Mouse (Mus musculus): ENCODE measurements around the gene Fam71b. TPM values are rescaled to one million over a fixed set of nuclear protein-coding genes. Genes with fewer than 3 reads are reported as not detected.

The Fam71b gene
- not detected in 2 replicates for polyA plus RNA-seq (2015; fragmentation: Nextera tagmentation; extraction: Ambion mirVana)

GRCm38 (mm10) chr11:46396167-46396859, at the start of gene Fam71b:
Fam71b (plus strand) TSS chr11:46396559.
- no peaks in the 10 kb centered on the region for H3K4me1 ChIP-seq
- no peaks in the 10 kb centered on the region for H3K9me3 ChIP-seq (replicated peaks)
- no peak within 1 kb of the TSS for H3K4me2 ChIP-seq
- no peaks in the 10 kb centered on the region for H3K27me3 ChIP-seq (replicated peaks)
- H3K9ac ChIP-seq (replicated peaks), result no peak within 1 kb of the TSS
- 82% methylated on average over 13 of the region's 13 CpGs for WGBS
- ATAC-seq (ENCODE audit: low FRiP score), result no peak
- no peak within 1 kb of the TSS for H3K27ac ChIP-seq (replicated peaks)
- H3K4me3 ChIP-seq (replicated peaks), result no peak within 1 kb of the TSS
- H3K36me3 ChIP-seq, result no peaks in the 10 kb centered on the region

GRCm38 (mm10) chr11:46347756-46348155, 48.6 kb upstream of the Fam71b start:
- 86% methylated on average over 5 of the region's 5 CpGs for WGBS
- H3K4me3 ChIP-seq (replicated peaks), result no peak overlapping the region
- H3K9me3 ChIP-seq (replicated peaks), result no peaks in the 10 kb centered on the region
- H3K4me1 ChIP-seq, result no peaks in the 10 kb centered on the region
- H3K27me3 ChIP-seq (replicated peaks), result no peaks in the 10 kb centered on the region
- H3K9ac ChIP-seq (replicated peaks), result no peak overlapping the region
- ATAC-seq (ENCODE audit: low FRiP score), result no peak
- H3K27ac ChIP-seq (replicated peaks), result no peak overlapping the region
- H3K36me3 ChIP-seq, result no peaks in the 10 kb centered on the region
- no peak overlapping the region for H3K4me2 ChIP-seq

- Histone ChIP-seq H3K9ac (replicated peaks) (no peak overlapping the region), H3K36me3 (no peaks in the 10 kb centered on the region), H3K4me1 (no peaks in the 10 kb centered on the region), H3K4me2 (no peak overlapping the region), H3K4me3 (replicated peaks) (no peak overlapping the region), H3K27me3 (replicated peaks) (no peaks in the 10 kb centered on the region), H3K9me3 (replicated peaks) (no peaks in the 10 kb centered on the region), H3K27ac (replicated peaks) (no peak overlapping the region)
- 80% methylated on average over 3 of the region's 3 CpGs for WGBS
- ATAC-seq (ENCODE audit: low FRiP score), result no peak
Measured at GRCm38 (mm10) chr11:46348416-46348815, 47.9 kb upstream of the Fam71b start.

- ATAC-seq (ENCODE audit: low FRiP score), result no peak
- Histone ChIP-seq H3K27ac (replicated peaks) (no peak overlapping the region), H3K4me3 (replicated peaks) (no peak overlapping the region), H3K27me3 (replicated peaks) (no peaks in the 10 kb centered on the region), H3K9ac (replicated peaks) (no peak overlapping the region), H3K4me2 (no peak overlapping the region), H3K9me3 (replicated peaks) (no peaks in the 10 kb centered on the region), H3K4me1 (no peaks in the 10 kb centered on the region), H3K36me3 (no peaks in the 10 kb centered on the region)
- 51% methylated on average over 2 of the region's 2 CpGs for WGBS
Measured at GRCm38 (mm10) chr11:46349681-46350410, 46.5 kb upstream of the Fam71b start.

GRCm38 (mm10) chr11:46358369-46358768, 38.0 kb upstream of the Fam71b start:
- ATAC-seq (ENCODE audit: low FRiP score), result no peak
- H3K9ac ChIP-seq (replicated peaks), result no peak overlapping the region
- H3K4me3 ChIP-seq (replicated peaks), result no peak overlapping the region
- no peak overlapping the region for H3K27ac ChIP-seq (replicated peaks)
- no peaks in the 10 kb centered on the region for H3K4me1 ChIP-seq
- H3K27me3 ChIP-seq (replicated peaks), result no peaks in the 10 kb centered on the region
- H3K4me2 ChIP-seq, result no peak overlapping the region
- WGBS, result 74% methylated on average over 1 of the region's 1 CpGs
- no peaks in the 10 kb centered on the region for H3K9me3 ChIP-seq (replicated peaks)
- H3K36me3 ChIP-seq, result no peaks in the 10 kb centered on the region

- WGBS, result 90% methylated on average over 2 of the region's 2 CpGs
Measured at GRCm38 (mm10) chr11:46360991-46361665, 35.2 kb upstream of the Fam71b start.

GRCm38 (mm10) chr11:46362061-46363022, 34.0 kb upstream of the Fam71b start:
- H3K9ac ChIP-seq (replicated peaks), result no peak overlapping the region
- H3K36me3 ChIP-seq, result no peaks in the 10 kb centered on the region
- H3K27me3 ChIP-seq (replicated peaks), result no peaks in the 10 kb centered on the region
- H3K4me3 ChIP-seq (replicated peaks), result no peak overlapping the region
- 82% methylated on average over 18 of the region's 18 CpGs for WGBS
- no peak overlapping the region for H3K27ac ChIP-seq (replicated peaks)
- H3K9me3 ChIP-seq (replicated peaks), result no peaks in the 10 kb centered on the region
- no peak overlapping the region for H3K4me2 ChIP-seq
- H3K4me1 ChIP-seq, result no peaks in the 10 kb centered on the region
- no peak for ATAC-seq (ENCODE audit: low FRiP score)

More at GRCm38 (mm10) chr11:46360991-46361665, 35.2 kb upstream of the Fam71b start:
- H3K27me3 ChIP-seq (replicated peaks), result no peaks in the 10 kb centered on the region
- H3K4me2 ChIP-seq, result no peak overlapping the region
- no peaks in the 10 kb centered on the region for H3K36me3 ChIP-seq
- no peak overlapping the region for H3K9ac ChIP-seq (replicated peaks)
- no peaks in the 10 kb centered on the region for H3K9me3 ChIP-seq (replicated peaks)
- ATAC-seq (ENCODE audit: low FRiP score), result no peak
- H3K27ac ChIP-seq (replicated peaks), result no peak overlapping the region
- no peak overlapping the region for H3K4me3 ChIP-seq (replicated peaks)
- H3K4me1 ChIP-seq, result no peaks in the 10 kb centered on the region

- no peaks in the 10 kb centered on the region for H3K9me3 ChIP-seq (replicated peaks)
- H3K4me3 ChIP-seq (replicated peaks), result no peak overlapping the region
- WGBS, result 95% methylated on average over 9 of the region's 9 CpGs
- H3K4me2 ChIP-seq, result no peak overlapping the region
- H3K36me3 ChIP-seq, result no peaks in the 10 kb centered on the region
- no peak overlapping the region for H3K9ac ChIP-seq (replicated peaks)
- H3K27ac ChIP-seq (replicated peaks), result no peak overlapping the region
- no peaks in the 10 kb centered on the region for H3K27me3 ChIP-seq (replicated peaks)
- ATAC-seq (ENCODE audit: low FRiP score), result no peak
- no peaks in the 10 kb centered on the region for H3K4me1 ChIP-seq
Measured at GRCm38 (mm10) chr11:46363864-46364263, 32.5 kb upstream of the Fam71b start.

GRCm38 (mm10) chr11:46365744-46366143, 30.6 kb upstream of the Fam71b start:
- no peak for ATAC-seq (ENCODE audit: low FRiP score)
- no peak overlapping the region for H3K9ac ChIP-seq (replicated peaks)
- 80% methylated on average over 5 of the region's 5 CpGs for WGBS

GRCm38 (mm10) chr11:46366357-46366756, 30.0 kb upstream of the Fam71b start:
- no peak overlapping the region for H3K9ac ChIP-seq (replicated peaks)
- H3K27ac ChIP-seq (replicated peaks), result no peak overlapping the region
- H3K4me1 ChIP-seq, result no peaks in the 10 kb centered on the region
- WGBS, result 74% methylated on average over 3 of the region's 3 CpGs
- H3K36me3 ChIP-seq, result no peaks in the 10 kb centered on the region
- H3K9me3 ChIP-seq (replicated peaks), result no peaks in the 10 kb centered on the region
- no peak for ATAC-seq (ENCODE audit: low FRiP score)
- no peaks in the 10 kb centered on the region for H3K27me3 ChIP-seq (replicated peaks)
- H3K4me3 ChIP-seq (replicated peaks), result no peak overlapping the region
- H3K4me2 ChIP-seq, result no peak overlapping the region

More at GRCm38 (mm10) chr11:46365744-46366143, 30.6 kb upstream of the Fam71b start:
- H3K27ac ChIP-seq (replicated peaks), result no peak overlapping the region
- no peaks in the 10 kb centered on the region for H3K27me3 ChIP-seq (replicated peaks)
- no peaks in the 10 kb centered on the region for H3K36me3 ChIP-seq
- H3K4me2 ChIP-seq, result no peak overlapping the region
- H3K4me1 ChIP-seq, result no peaks in the 10 kb centered on the region
- H3K9me3 ChIP-seq (replicated peaks), result no peaks in the 10 kb centered on the region
- H3K4me3 ChIP-seq (replicated peaks), result no peak overlapping the region

- Histone ChIP-seq H3K4me3 (replicated peaks) (no peak overlapping the region), H3K27me3 (replicated peaks) (no peaks in the 10 kb centered on the region), H3K4me1 (no peaks in the 10 kb centered on the region), H3K27ac (replicated peaks) (no peak overlapping the region), H3K36me3 (no peaks in the 10 kb centered on the region), H3K4me2 (no peak overlapping the region), H3K9me3 (replicated peaks) (no peaks in the 10 kb centered on the region), H3K9ac (replicated peaks) (no peak overlapping the region)
- ATAC-seq (ENCODE audit: low FRiP score), result no peak
- 86% methylated on average over 4 of the region's 4 CpGs for WGBS
Measured at GRCm38 (mm10) chr11:46370457-46370856, 25.9 kb upstream of the Fam71b start.

All from neural tube, embryonic 15.5 days (tissue).